Mouse (Mus musculus): ENCODE measurements around the gene Timm8a2.

Timm8a2 gene

GRCm38 (mm10) chr14:122034451-122034850, at the start of gene Timm8a2:
Timm8a2 (plus strand) TSS chr14:122034674.
- no peak for DNase-seq (ENCODE audit: low read depth)

- no peak for DNase-seq (ENCODE audit: low read depth)
Observed at GRCm38 (mm10) chr14:121985477-121985876, 49.0 kb upstream of the Timm8a2 start.

- no peak for DNase-seq (ENCODE audit: low read depth)
Observed at GRCm38 (mm10) chr14:121986028-121986427, 48.4 kb upstream of the Timm8a2 start.

- peak; percentile 56 for DNase-seq (ENCODE audit: low read depth)
Observed at GRCm38 (mm10) chr14:121987287-121987686, 47.2 kb upstream of the Timm8a2 start.

GRCm38 (mm10) chr14:121987691-121988090, 46.8 kb upstream of the Timm8a2 start:
- no peak for DNase-seq (ENCODE audit: low read depth)

GRCm38 (mm10) chr14:121989331-121989730, 45.1 kb upstream of the Timm8a2 start:
- no peak for DNase-seq (ENCODE audit: low read depth)

- DNase-seq (ENCODE audit: low read depth): no peak
Observed at GRCm38 (mm10) chr14:121989869-121990268, 44.6 kb upstream of the Timm8a2 start.

- DNase-seq (ENCODE audit: low read depth): no peak
Observed at GRCm38 (mm10) chr14:121990897-121991296, 43.6 kb upstream of the Timm8a2 start.

- DNase-seq (ENCODE audit: low read depth): peak; percentile 7
Observed at GRCm38 (mm10) chr14:121991921-121992320, 42.6 kb upstream of the Timm8a2 start.

GRCm38 (mm10) chr14:121992395-121993280, 41.8 kb upstream of the Timm8a2 start:
- DNase-seq (ENCODE audit: low read depth): no peak

- no peak for DNase-seq (ENCODE audit: low read depth)
Observed at GRCm38 (mm10) chr14:121993616-121994015, 40.9 kb upstream of the Timm8a2 start.

- DNase-seq (ENCODE audit: low read depth): no peak
Observed at GRCm38 (mm10) chr14:121994171-121994700, 40.2 kb upstream of the Timm8a2 start.

GRCm38 (mm10) chr14:121994846-121995556, 39.5 kb upstream of the Timm8a2 start:
- no peak for DNase-seq (ENCODE audit: low read depth)

- DNase-seq (ENCODE audit: low read depth): no peak
Observed at GRCm38 (mm10) chr14:121995557-121995870, 39.0 kb upstream of the Timm8a2 start.

GRCm38 (mm10) chr14:121996786-121997185, 37.7 kb upstream of the Timm8a2 start:
- DNase-seq (ENCODE audit: low read depth): peak; percentile 22

- no peak for DNase-seq (ENCODE audit: low read depth)
Observed at GRCm38 (mm10) chr14:121999455-121999854, 35.0 kb upstream of the Timm8a2 start.

GRCm38 (mm10) chr14:122000346-122001105, 33.9 kb upstream of the Timm8a2 start:
- no peak for DNase-seq (ENCODE audit: low read depth)

GRCm38 (mm10) chr14:122002224-122002623, 32.2 kb upstream of the Timm8a2 start:
- no peak for DNase-seq (ENCODE audit: low read depth)

GRCm38 (mm10) chr14:122003812-122004211, 30.7 kb upstream of the Timm8a2 start:
- DNase-seq (ENCODE audit: low read depth): no peak

- no peak for DNase-seq (ENCODE audit: low read depth)
Observed at GRCm38 (mm10) chr14:122008261-122008660, 26.2 kb upstream of the Timm8a2 start.

- DNase-seq (ENCODE audit: low read depth): no peak
Observed at GRCm38 (mm10) chr14:122009502-122009901, 25.0 kb upstream of the Timm8a2 start.

GRCm38 (mm10) chr14:122010301-122010700, 24.2 kb upstream of the Timm8a2 start:
- DNase-seq (ENCODE audit: low read depth): peak; percentile 4
